Mouse (Mus musculus) limb, embryonic 14.5 days (tissue): ENCODE data around the gene Dennd1b. TPM values are rescaled to one million over a fixed set of nuclear protein-coding genes. Genes with fewer than 3 reads are reported as not detected.

Experiments used
- ATAC-seq: fragments of 200-750 bp; cut with Nextera tagmentation; 2 replicates; pipeline ENCODE4 v1.8.0; 2017; ENCODE audit warnings: low read depth, moderate number of reproducible peaks, moderate TSS enrichment; ENCODE audit not compliant: low FRiP score
- DNase-seq: peaks from one replicate; pipeline ENCODE4 v3.0.0-alpha.2; 2015; ENCODE audit warnings: low spot score
- H3K27ac ChIP-seq: fragments of 300-500 bp; sonication (generic); replicated peaks from 2 replicates; pipeline ENCODE4 v1.5.1; 2014; ENCODE audit warnings: low read depth, mild to moderate bottlenecking, low read length, moderate library complexity, mixed read lengths
- H3K27me3 ChIP-seq: fragments of 300-500 bp; sonication (generic); 2 replicates; pipeline ENCODE4 v1.6.1; 2014; ENCODE audit warnings: low read length, mixed read lengths; ENCODE audit not compliant: control insufficient read depth, insufficient read depth
- H3K36me3 ChIP-seq: fragments of 300-500 bp; sonication (generic); 2 replicates; pipeline ENCODE4 v1.6.1; 2014; ENCODE audit warnings: mild to moderate bottlenecking, low read length, moderate library complexity, mixed read lengths; ENCODE audit not compliant: control insufficient read depth, insufficient read depth
- H3K4me1 ChIP-seq: fragments of 300-500 bp; sonication (generic); 2 replicates; pipeline ENCODE4 v1.6.1; 2014; ENCODE audit warnings: antibody characterized with exemption, low read length, mixed read lengths; ENCODE audit not compliant: control insufficient read depth, insufficient read depth
- H3K4me2 ChIP-seq: fragments of 300-500 bp; sonication (generic); replicated peaks from 2 replicates; pipeline ENCODE4 v1.6.1; 2014; ENCODE audit warnings: low read depth, mild to moderate bottlenecking, low read length, moderate library complexity; ENCODE audit not compliant: severe bottlenecking
- H3K4me3 ChIP-seq: fragments of 300-500 bp; sonication (generic); replicated peaks from 2 replicates; pipeline ENCODE4 v1.5.1; 2014; ENCODE audit warnings: low read length
- H3K9ac ChIP-seq: fragments of 300-500 bp; sonication (generic); 2 replicates; pipeline ENCODE4 v1.6.1; 2014; ENCODE audit warnings: mild to moderate bottlenecking, low read depth, low read length, moderate library complexity; ENCODE audit not compliant: severe bottlenecking
- H3K9me3 ChIP-seq: fragments of 300-500 bp; sonication (generic); 2 replicates; pipeline ENCODE4 v1.6.1; 2016; ENCODE audit warnings: low read length; ENCODE audit not compliant: control insufficient read depth
- POLR2A ChIP-seq: fragments of 200-500 bp; IDR thresholded peaks from 2 replicates; pipeline ENCODE4 v1.8.0; 2012; ENCODE audit warnings: inconsistent platforms, mild to moderate bottlenecking, moderate library complexity, borderline replicate concordance; ENCODE audit not compliant: insufficient read depth, insufficient read length; ENCODE audit errors: extremely low read depth
- WGBS: fragments of 180-500 bp; shearing (Covaris S2); extraction: QIAGEN DNeasy Blood & Tissue Kit; methylation state at CpG from one replicate; pipeline ENCODE4 v1.1.7; 2014; 5-methylcytosine and 5-hydroxymethylcytosine counted together
- polyA plus RNA-seq, 2 experiments: library from polyadenylated mRNA; depleted of rRNA in 1 of 2; stranded (reverse) in 1 of 2; unstranded in 1 of 2; fragments of >200 nt; fragmentation: Nextera tagmentation in 1 of 2; extraction: Ambion mirVana in 1 of 2; gene quantifications; 2 replicates each; pipeline versions ENCODE4 v1.2.1 to v1.2.3; 2012 to 2014

The Dennd1b gene
- polyA plus RNA-seq, 2 experiments: 3.0 to 7.2 TPM

DNA sequence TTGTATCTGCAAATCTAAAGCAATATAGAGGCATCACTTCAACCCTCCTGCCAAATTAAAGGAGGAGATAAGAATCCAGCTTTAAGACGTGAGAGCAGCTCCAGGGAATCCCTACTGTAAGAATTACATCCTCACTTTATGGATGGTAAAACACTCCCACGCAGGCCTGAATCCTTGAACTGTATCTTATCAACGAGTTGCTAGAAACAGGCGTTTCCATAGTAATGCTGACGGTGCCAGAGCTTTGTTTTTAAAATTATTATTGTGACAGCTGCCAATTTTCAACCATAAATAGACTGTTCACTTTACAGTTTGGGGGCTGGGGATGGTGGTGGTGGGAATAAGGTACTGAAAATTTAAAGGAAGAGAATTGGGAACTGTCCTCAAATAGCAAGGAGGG lies 239.8 kb downstream of the Dennd1b start:
- 53% methylated on average over 5 of the region's 5 CpGs for whole genome bisulfite sequencing
- no peaks in the 10 kb centered on the region for H3K27me3 ChIP-seq
- DNase-seq (no peak), ATAC-seq (no peak)
- H3K4me3 ChIP-seq: no peak overlapping the region
- H3K4me1 ChIP-seq: no peaks in the 10 kb centered on the region
- H3K36me3 ChIP-seq: no peaks in the 10 kb centered on the region
- H3K4me2 ChIP-seq: no peak overlapping the region
- no peak overlapping the region for H3K27ac ChIP-seq
- H3K9ac ChIP-seq: no peak overlapping the region
- TF ChIP-seq POLR2A: no peak
- H3K9me3 ChIP-seq: no peaks in the 10 kb centered on the region

GRCm38 (mm10) chr1:139206259-139206658 lies 243.0 kb downstream of the Dennd1b start:
- Histone ChIP-seq H3K9me3 (no peaks in the 10 kb centered on the region), H3K4me3 (no peak overlapping the region), H3K4me2 (no peak overlapping the region), H3K4me1 (peaks cover 4% of the 10 kb centered on the region; the same call in 1 of the 2 replicates), H3K27ac (no peak overlapping the region), H3K9ac (no peak overlapping the region), H3K27me3 (no peaks in the 10 kb centered on the region), H3K36me3 (no peaks in the 10 kb centered on the region)
- DNase-seq (no peak), ATAC-seq (no peak)
- WGBS: 55% methylated on average over 4 of the region's 4 CpGs
- TF ChIP-seq POLR2A: no peak

DNA sequence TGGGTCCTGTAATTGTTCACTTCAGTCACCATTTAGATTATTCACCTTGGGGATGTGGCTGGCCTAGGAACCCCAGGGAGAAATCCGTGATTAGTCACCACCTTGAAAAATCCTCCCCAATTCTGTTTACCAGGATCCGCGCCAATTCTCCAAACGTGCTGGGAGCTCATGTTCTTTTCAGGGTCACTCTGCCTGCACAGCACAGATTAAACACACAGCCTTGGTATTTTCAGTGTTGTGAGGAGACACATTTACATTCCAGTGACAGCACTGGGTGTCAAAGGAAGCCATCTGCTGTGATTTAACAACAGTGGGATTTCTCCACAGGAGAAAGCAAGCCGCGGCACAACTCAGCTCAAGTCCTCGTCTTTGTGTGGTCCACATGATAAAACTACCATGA lies 246.6 kb downstream of the Dennd1b start:
- H3K4me1 ChIP-seq: peaks cover 4% of the 10 kb centered on the region; the same call in 1 of the 2 replicates
- no peak overlapping the region for H3K4me2 ChIP-seq
- H3K36me3 ChIP-seq: no peaks in the 10 kb centered on the region
- no peaks in the 10 kb centered on the region for H3K9me3 ChIP-seq
- no peak overlapping the region for H3K4me3 ChIP-seq
- no peaks in the 10 kb centered on the region for H3K27me3 ChIP-seq
- DNase-seq: no peak
- WGBS: 32% methylated on average over 7 of the region's 7 CpGs
- no peak overlapping the region for H3K9ac ChIP-seq
- no peak overlapping the region for H3K27ac ChIP-seq
- ATAC-seq: no peak
- TF ChIP-seq POLR2A: no peak

GRCm38 (mm10) chr1:139210505-139210904 lies 247.3 kb downstream of the Dennd1b start:
- Histone ChIP-seq H3K36me3 (no peaks in the 10 kb centered on the region), H3K4me2 (no peak overlapping the region), H3K27me3 (no peaks in the 10 kb centered on the region), H3K9me3 (no peaks in the 10 kb centered on the region), H3K9ac (no peak overlapping the region), H3K4me3 (no peak overlapping the region), H3K27ac (no peak overlapping the region), H3K4me1 (peaks cover 4% of the 10 kb centered on the region; the same call in 1 of the 2 replicates)
- no peak for DNase-seq
- 52% methylated on average over 4 of the region's 4 CpGs for WGBS
- TF ChIP-seq POLR2A: no peak
- no peak for ATAC-seq

- WGBS: 69% methylated on average over 8 of the region's 8 CpGs
- no peaks in the 10 kb centered on the region for H3K36me3 ChIP-seq
- DNase-seq (no peak), ATAC-seq (no peak)
- H3K4me3 ChIP-seq: no peak overlapping the region
- no peaks in the 10 kb centered on the region for H3K27me3 ChIP-seq
- H3K9me3 ChIP-seq: no peaks in the 10 kb centered on the region
- no peak for TF ChIP-seq POLR2A
- H3K4me2 ChIP-seq: no peak overlapping the region
- H3K9ac ChIP-seq: no peak overlapping the region
- H3K27ac ChIP-seq: no peak overlapping the region
- H3K4me1 ChIP-seq: peaks cover 4% of the 10 kb centered on the region
Measured at GRCm38 (mm10) chr1:139215311-139215710, 252.1 kb downstream of the Dennd1b start.

GRCm38 (mm10) chr1:139223804-139224203 lies 260.6 kb downstream of the Dennd1b start:
- H3K27me3 ChIP-seq: no peaks in the 10 kb centered on the region
- H3K4me2 ChIP-seq: no peak overlapping the region
- ATAC-seq (no peak), DNase-seq (peak; percentile 50)
- no peak overlapping the region for H3K4me3 ChIP-seq
- H3K4me1 ChIP-seq: no peaks in the 10 kb centered on the region
- no peak overlapping the region for H3K27ac ChIP-seq
- WGBS: 38% methylated on average over 4 of the region's 4 CpGs
- H3K9ac ChIP-seq: no peak overlapping the region
- TF ChIP-seq POLR2A: no peak
- no peaks in the 10 kb centered on the region for H3K36me3 ChIP-seq
- no peaks in the 10 kb centered on the region for H3K9me3 ChIP-seq
